Mouse (Mus musculus): ENCODE results near the gene Pnpla6. TPM values are rescaled to one million over a fixed set of nuclear protein-coding genes. Genes with fewer than 3 reads are reported as not detected.
A peak's percentile ranks its signal among the peaks of the same experiment; 100 is the strongest.

The Pnpla6 gene
- total and polyA plus RNA-seq, 3 experiments: 25.1 to 61.5 (median 34.3) TPM

- ATAC-seq (ENCODE audit: extremely low read depth, insufficient number of reproducible peaks, low FRiP score, poor library complexity, severe bottlenecking): peak; percentile 71
- TF ChIP-seq GATA2 (IDR thresholded peaks at IDR 0.05; ENCODE audit: borderline replicate concordance, low read depth, low read length) (no peak), CTCF (IDR thresholded peaks at IDR 0.05; ENCODE audit: low read depth, low read length) (no peak), GATA1 (IDR thresholded peaks at IDR 0.05; ENCODE audit: borderline replicate concordance, low read length) (no peak), TAL1 (conservative IDR thresholded peaks at IDR 0.05; ENCODE audit: low read depth, low read length) (no peak), POLR2AphosphoS5 (IDR thresholded peaks at IDR 0.05; ENCODE audit: insufficient replicate concordance, low read depth, low read length) (no peak)
- Histone ChIP-seq H3K9me3 (replicated peaks) (no peaks in the 10 kb centered on the region), H3K4me1 (ENCODE audit: insufficient read depth, low read depth, low read length) (peaks cover 34% of the 10 kb centered on the region), H3K36me3 (replicated peaks) (peaks cover 57% of the 10 kb centered on the region), H3K27me3 (ENCODE audit: insufficient read depth, low read length) (no peaks in the 10 kb centered on the region), H3K4me3 (ENCODE audit: low read depth, low read length) (peak overlapping the region; percentile 94)
- peak; percentile 91 for DNase-seq (ENCODE audit: low spot score)
These were observed 1.4 kb downstream of the Pnpla6 start for GRCm38 (mm10) chr8:3516450-3517116.

GRCm38 (mm10) chr8:3517117-3517495, 1.9 kb downstream of the Pnpla6 start:
- peaks cover 37% of the 10 kb centered on the region for H3K4me1 ChIP-seq (ENCODE audit: insufficient read depth, low read depth, low read length)
- H3K36me3 ChIP-seq (replicated peaks): peaks cover 59% of the 10 kb centered on the region
- peak overlapping the region; percentile 94 for H3K4me3 ChIP-seq (ENCODE audit: low read depth, low read length)
- H3K27me3 ChIP-seq (ENCODE audit: insufficient read depth, low read length): no peaks in the 10 kb centered on the region
- no peak for DNase-seq (ENCODE audit: low spot score)
- no peak for ATAC-seq (ENCODE audit: extremely low read depth, insufficient number of reproducible peaks, low FRiP score, poor library complexity, severe bottlenecking)
- H3K9me3 ChIP-seq (replicated peaks): no peaks in the 10 kb centered on the region
- TF ChIP-seq GATA2 (IDR thresholded peaks at IDR 0.05; ENCODE audit: borderline replicate concordance, low read depth, low read length): no peak
- no peak for TF ChIP-seq CTCF (IDR thresholded peaks at IDR 0.05; ENCODE audit: low read depth, low read length)
- TF ChIP-seq GATA1 (IDR thresholded peaks at IDR 0.05; ENCODE audit: borderline replicate concordance, low read length): no peak
- no peak for TF ChIP-seq TAL1 (conservative IDR thresholded peaks at IDR 0.05; ENCODE audit: low read depth, low read length)
- no peak for TF ChIP-seq POLR2AphosphoS5 (IDR thresholded peaks at IDR 0.05; ENCODE audit: insufficient replicate concordance, low read depth, low read length)

- peaks cover 72% of the 10 kb centered on the region for H3K36me3 ChIP-seq (replicated peaks)
- DNase-seq (ENCODE audit: low spot score) (no peak), ATAC-seq (ENCODE audit: extremely low read depth, insufficient number of reproducible peaks, low FRiP score, poor library complexity, severe bottlenecking) (peak; percentile 4; the same call in 1 of the 2 replicates)
- H3K9me3 ChIP-seq (replicated peaks): no peaks in the 10 kb centered on the region
- no peaks in the 10 kb centered on the region for H3K27me3 ChIP-seq (ENCODE audit: insufficient read depth, low read length)
- H3K4me3 ChIP-seq (ENCODE audit: low read depth, low read length): no peak overlapping the region
- H3K4me1 ChIP-seq (ENCODE audit: insufficient read depth, low read depth, low read length): peaks cover 21% of the 10 kb centered on the region
- TF ChIP-seq GATA2 (IDR thresholded peaks at IDR 0.05; ENCODE audit: borderline replicate concordance, low read depth, low read length): no peak
These were observed 7.0 kb downstream of the Pnpla6 start for GRCm38 (mm10) chr8:3522007-3522697.

- H3K4me3 ChIP-seq (ENCODE audit: low read depth, low read length): no peak overlapping the region
- peaks cover 6% of the 10 kb centered on the region for H3K4me1 ChIP-seq (ENCODE audit: insufficient read depth, low read depth, low read length)
- no peaks in the 10 kb centered on the region for H3K27me3 ChIP-seq (ENCODE audit: insufficient read depth, low read length)
- ATAC-seq (ENCODE audit: extremely low read depth, insufficient number of reproducible peaks, low FRiP score, poor library complexity, severe bottlenecking) (no peak), DNase-seq (ENCODE audit: low spot score) (no peak)
- TF ChIP-seq TAL1 (conservative IDR thresholded peaks at IDR 0.05; ENCODE audit: low read depth, low read length) (no peak), CTCF (IDR thresholded peaks at IDR 0.05; ENCODE audit: low read depth, low read length) (no peak), GATA1 (IDR thresholded peaks at IDR 0.05; ENCODE audit: borderline replicate concordance, low read length) (no peak), GATA2 (IDR thresholded peaks at IDR 0.05; ENCODE audit: borderline replicate concordance, low read depth, low read length) (no peak), POLR2AphosphoS5 (IDR thresholded peaks at IDR 0.05; ENCODE audit: insufficient replicate concordance, low read depth, low read length) (no peak)
- H3K36me3 ChIP-seq (replicated peaks): peaks cover 83% of the 10 kb centered on the region
- no peaks in the 10 kb centered on the region for H3K9me3 ChIP-seq (replicated peaks)
These were observed 15.6 kb downstream of the Pnpla6 start for GRCm38 (mm10) chr8:3530816-3531215.

GRCm38 (mm10) chr8:3531936-3532335, 16.8 kb downstream of the Pnpla6 start:
- TF ChIP-seq POLR2AphosphoS5 (IDR thresholded peaks at IDR 0.05; ENCODE audit: insufficient replicate concordance, low read depth, low read length): no peak
- TF ChIP-seq GATA2 (IDR thresholded peaks at IDR 0.05; ENCODE audit: borderline replicate concordance, low read depth, low read length): no peak
- no peak for TF ChIP-seq CTCF (IDR thresholded peaks at IDR 0.05; ENCODE audit: low read depth, low read length)
- TF ChIP-seq TAL1 (conservative IDR thresholded peaks at IDR 0.05; ENCODE audit: low read depth, low read length): no peak
- TF ChIP-seq GATA1 (IDR thresholded peaks at IDR 0.05; ENCODE audit: borderline replicate concordance, low read length): no peak
- Histone ChIP-seq H3K36me3 (replicated peaks) (peaks cover 85% of the 10 kb centered on the region), H3K9me3 (replicated peaks) (no peaks in the 10 kb centered on the region), H3K4me3 (ENCODE audit: low read depth, low read length) (no peak overlapping the region), H3K27me3 (ENCODE audit: insufficient read depth, low read length) (no peaks in the 10 kb centered on the region), H3K4me1 (ENCODE audit: insufficient read depth, low read depth, low read length) (peaks cover 12% of the 10 kb centered on the region)
- DNase-seq (ENCODE audit: low spot score) (no peak), ATAC-seq (ENCODE audit: extremely low read depth, insufficient number of reproducible peaks, low FRiP score, poor library complexity, severe bottlenecking) (no peak)

GRCm38 (mm10) chr8:3536053-3536841, 21.1 kb downstream of the Pnpla6 start:
- ATAC-seq (ENCODE audit: extremely low read depth, insufficient number of reproducible peaks, low FRiP score, poor library complexity, severe bottlenecking) (peak; percentile 69; the same call in 1 of the 2 replicates), DNase-seq (ENCODE audit: low spot score) (peak; percentile 40)
- H3K4me1 ChIP-seq (ENCODE audit: insufficient read depth, low read depth, low read length): peaks cover 12% of the 10 kb centered on the region
- no peak overlapping the region for H3K4me3 ChIP-seq (ENCODE audit: low read depth, low read length)
- no peaks in the 10 kb centered on the region for H3K27me3 ChIP-seq (ENCODE audit: insufficient read depth, low read length)
- TF ChIP-seq GATA1 (IDR thresholded peaks at IDR 0.05; ENCODE audit: borderline replicate concordance, low read length): no peak
- no peak for TF ChIP-seq GATA2 (IDR thresholded peaks at IDR 0.05; ENCODE audit: borderline replicate concordance, low read depth, low read length)
- no peak for TF ChIP-seq POLR2AphosphoS5 (IDR thresholded peaks at IDR 0.05; ENCODE audit: insufficient replicate concordance, low read depth, low read length)
- no peak for TF ChIP-seq CTCF (IDR thresholded peaks at IDR 0.05; ENCODE audit: low read depth, low read length)
- no peak for TF ChIP-seq TAL1 (conservative IDR thresholded peaks at IDR 0.05; ENCODE audit: low read depth, low read length)
- peaks cover 93% of the 10 kb centered on the region for H3K36me3 ChIP-seq (replicated peaks)
- H3K9me3 ChIP-seq (replicated peaks): no peaks in the 10 kb centered on the region
